Mouse (Mus musculus): Measurements from ENCODE around the gene Tmprss11e. TPM values are rescaled to one million over a fixed set of nuclear protein-coding genes. Genes with fewer than 3 reads are reported as not detected.

The Tmprss11e gene
- polyA plus RNA-seq (2011; ENCODE audit: insufficient read length, low read depth, missing spikeins): not detected in 2 replicates

DNA sequence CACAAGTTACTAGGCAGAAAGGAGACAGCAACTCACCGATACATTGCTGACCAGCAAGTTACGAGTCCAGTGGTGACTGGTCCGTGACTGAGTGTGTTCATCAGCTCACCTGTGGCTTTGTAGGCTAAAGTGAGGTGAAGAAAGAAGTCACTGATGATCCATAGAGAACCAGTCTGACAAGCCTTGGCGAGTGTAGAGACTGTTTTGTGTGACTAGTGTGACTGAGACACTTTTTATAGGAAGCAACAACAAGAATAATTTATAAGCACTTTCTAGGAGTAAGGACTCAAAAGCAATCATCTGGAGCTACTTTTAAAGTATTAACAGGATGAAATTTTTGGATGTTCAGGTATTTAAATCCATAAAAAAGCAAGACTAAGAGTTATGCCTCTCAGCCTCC lies at the start of gene Tmprss11e:
Tmprss11e (minus strand) TSS at position 101 of the 400 bp plus-strand sequence.
- no peak for TF ChIP-seq POLR2A (IDR thresholded peaks at IDR 0.05; ENCODE audit: low read depth, low read length)
- no peak for TF ChIP-seq CTCF (IDR thresholded peaks at IDR 0.05; ENCODE audit: borderline replicate concordance, insufficient read depth, low read length)
- Histone ChIP-seq H3K4me1 (ENCODE audit: control insufficient read depth, insufficient read depth, low read length) (no peaks in the 10 kb centered on the region), H3K27ac (ENCODE audit: insufficient read depth, low read length) (no peak within 1 kb of the TSS), H3K4me3 (ENCODE audit: insufficient read depth, low read length) (no peak within 1 kb of the TSS)

DNA sequence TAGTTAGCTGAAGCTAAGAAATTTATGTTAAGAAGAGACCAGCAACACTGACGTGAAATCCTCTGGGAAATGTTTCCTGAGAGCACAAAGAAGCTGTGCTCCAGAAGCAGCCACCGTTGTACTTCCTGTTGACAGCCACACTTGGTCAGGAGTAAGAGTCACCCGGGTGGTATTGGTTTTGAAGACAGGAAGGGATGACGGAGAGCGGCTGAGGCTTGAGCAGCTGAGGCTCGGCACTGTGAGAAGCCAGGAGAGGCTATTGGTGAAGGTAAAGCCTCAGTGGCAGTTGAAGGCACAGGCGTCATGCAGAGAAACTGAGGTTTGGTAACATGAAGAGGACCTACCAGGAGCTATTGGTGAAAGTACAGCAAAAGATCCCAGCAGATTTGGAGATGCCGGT lies 47.2 kb upstream of the Tmprss11e start:
- TF ChIP-seq CTCF (IDR thresholded peaks at IDR 0.05; ENCODE audit: borderline replicate concordance, insufficient read depth, low read length) (no peak), POLR2A (IDR thresholded peaks at IDR 0.05; ENCODE audit: low read depth, low read length) (no peak)
- no peak overlapping the region for H3K4me3 ChIP-seq (ENCODE audit: insufficient read depth, low read length)
- no peaks in the 10 kb centered on the region for H3K4me1 ChIP-seq (ENCODE audit: control insufficient read depth, insufficient read depth, low read length)

DNA sequence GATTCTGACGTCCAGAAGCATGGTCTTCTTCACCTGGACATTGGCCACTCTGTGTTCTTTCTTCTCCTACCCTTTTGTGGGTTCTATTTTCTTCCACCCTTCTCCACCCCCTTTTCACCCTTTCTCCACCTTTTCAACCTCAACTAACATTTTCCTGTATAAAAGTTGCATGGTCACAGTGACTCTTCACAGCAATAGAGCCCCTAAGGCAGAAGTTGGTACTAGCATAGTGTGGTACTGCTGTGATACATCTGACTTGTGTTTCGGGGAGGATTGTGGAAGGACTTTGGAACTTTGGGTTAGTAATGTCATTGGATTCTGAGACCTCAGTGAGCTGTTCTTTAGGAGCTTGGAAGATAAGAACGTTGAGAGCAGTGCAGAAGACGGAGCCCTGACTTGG lies 46.6 kb upstream of the Tmprss11e start:
- Histone ChIP-seq H3K4me1 (ENCODE audit: control insufficient read depth, insufficient read depth, low read length) (no peaks in the 10 kb centered on the region), H3K4me3 (ENCODE audit: insufficient read depth, low read length) (no peak overlapping the region), H3K27ac (ENCODE audit: insufficient read depth, low read length) (no peak overlapping the region)
- no peak for TF ChIP-seq POLR2A (IDR thresholded peaks at IDR 0.05; ENCODE audit: low read depth, low read length)
- no peak for TF ChIP-seq CTCF (IDR thresholded peaks at IDR 0.05; ENCODE audit: borderline replicate concordance, insufficient read depth, low read length)

More for the DNA sequence above, 47.2 kb upstream of the Tmprss11e start:
- H3K27ac ChIP-seq (ENCODE audit: insufficient read depth, low read length): no peak overlapping the region

DNA sequence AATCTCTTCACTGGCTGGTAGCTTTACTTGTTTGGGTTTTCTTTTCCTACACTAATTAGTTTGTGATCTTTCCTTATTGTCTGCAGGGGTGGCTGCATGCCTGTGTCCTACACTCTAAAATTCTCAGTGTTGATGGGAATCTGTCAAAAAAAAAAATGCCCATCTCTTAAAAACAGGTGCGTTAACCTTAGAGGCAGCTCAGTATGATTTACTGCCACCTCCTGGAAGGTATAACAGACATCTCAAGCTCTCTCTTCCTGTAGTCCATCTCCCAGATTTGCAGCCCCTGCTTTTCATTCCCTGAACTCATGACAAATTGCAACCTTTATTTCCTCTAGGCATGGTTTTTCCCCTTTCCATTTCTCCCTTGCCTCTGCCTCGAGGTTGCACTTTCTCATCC lies 44.3 kb upstream of the Tmprss11e start:
- Histone ChIP-seq H3K4me3 (ENCODE audit: insufficient read depth, low read length) (no peak overlapping the region), H3K4me1 (ENCODE audit: control insufficient read depth, insufficient read depth, low read length) (no peaks in the 10 kb centered on the region), H3K27ac (ENCODE audit: insufficient read depth, low read length) (no peak overlapping the region)
- no peak for TF ChIP-seq POLR2A (IDR thresholded peaks at IDR 0.05; ENCODE audit: low read depth, low read length)
- TF ChIP-seq CTCF (IDR thresholded peaks at IDR 0.05; ENCODE audit: borderline replicate concordance, insufficient read depth, low read length): no peak

DNA sequence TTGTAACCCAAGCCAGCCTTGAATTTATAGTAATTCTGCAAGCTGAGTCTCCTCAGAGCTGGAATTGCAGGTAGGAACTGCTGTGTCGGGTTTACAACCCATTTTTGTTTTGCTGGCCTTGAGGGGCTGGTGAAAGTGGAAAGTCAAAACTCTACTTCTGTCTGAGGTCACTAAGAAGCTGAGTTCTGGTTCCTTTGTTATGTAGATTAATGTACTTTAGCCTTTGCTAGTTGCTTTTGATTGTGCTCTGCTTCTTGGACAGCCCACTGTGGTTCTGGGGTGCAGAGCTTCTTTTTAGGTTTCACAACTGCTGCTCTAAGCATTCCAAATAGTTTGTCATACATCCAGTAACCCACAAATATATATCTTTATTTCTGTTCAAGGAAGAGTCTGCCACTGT lies 41.2 kb upstream of the Tmprss11e start:
- TF ChIP-seq CTCF (IDR thresholded peaks at IDR 0.05; ENCODE audit: borderline replicate concordance, insufficient read depth, low read length) (no peak), POLR2A (IDR thresholded peaks at IDR 0.05; ENCODE audit: low read depth, low read length) (no peak)
- Histone ChIP-seq H3K4me3 (ENCODE audit: insufficient read depth, low read length) (no peak overlapping the region), H3K27ac (ENCODE audit: insufficient read depth, low read length) (no peak overlapping the region), H3K4me1 (ENCODE audit: control insufficient read depth, insufficient read depth, low read length) (no peaks in the 10 kb centered on the region)

DNA sequence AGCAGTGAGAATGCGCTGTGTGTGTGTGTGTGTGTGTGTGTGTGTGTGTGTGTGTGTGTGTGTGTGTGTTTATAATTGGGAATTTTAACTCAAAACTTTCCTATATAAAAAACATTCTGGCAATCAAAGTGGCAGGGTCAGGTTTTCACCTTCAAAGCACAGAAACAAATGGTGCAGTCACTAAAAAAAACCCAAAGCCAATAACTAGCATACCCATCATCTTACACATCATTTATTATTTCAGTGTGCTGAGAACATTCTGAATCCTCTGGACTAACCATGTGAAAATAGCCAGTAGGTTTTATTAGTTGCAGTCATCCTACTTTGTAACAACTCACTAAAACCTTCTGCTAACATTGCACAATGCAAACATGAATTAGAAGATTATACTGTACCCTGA lies 38.6 kb upstream of the Tmprss11e start:
- no peak for TF ChIP-seq POLR2A (IDR thresholded peaks at IDR 0.05; ENCODE audit: low read depth, low read length)
- TF ChIP-seq CTCF (IDR thresholded peaks at IDR 0.05; ENCODE audit: borderline replicate concordance, insufficient read depth, low read length): no peak
- H3K4me1 ChIP-seq (ENCODE audit: control insufficient read depth, insufficient read depth, low read length): no peaks in the 10 kb centered on the region
- H3K4me3 ChIP-seq (ENCODE audit: insufficient read depth, low read length): no peak overlapping the region
- H3K27ac ChIP-seq (ENCODE audit: insufficient read depth, low read length): no peak overlapping the region

DNA sequence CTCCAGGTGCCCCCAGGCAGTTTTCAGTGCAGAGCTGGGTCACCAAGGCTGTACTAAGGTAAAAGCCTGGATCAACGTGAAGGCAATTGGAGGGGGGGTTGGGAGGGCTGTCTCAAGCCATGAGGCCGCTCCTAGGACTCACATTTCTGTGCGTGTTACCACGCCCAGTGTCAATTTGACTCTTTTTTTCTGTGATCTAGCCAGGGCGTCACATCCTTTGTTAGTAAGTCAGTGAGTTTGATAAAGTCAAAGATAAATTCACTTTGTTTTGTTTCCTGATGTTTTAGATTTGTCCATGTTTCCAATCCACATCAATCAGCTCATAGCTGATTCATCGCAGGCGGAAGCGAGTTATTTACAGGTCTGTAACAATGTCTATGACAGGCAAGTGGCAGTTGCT lies 37.4 kb upstream of the Tmprss11e start:
- TF ChIP-seq POLR2A (IDR thresholded peaks at IDR 0.05; ENCODE audit: low read depth, low read length): no peak
- TF ChIP-seq CTCF (IDR thresholded peaks at IDR 0.05; ENCODE audit: borderline replicate concordance, insufficient read depth, low read length): no peak
- no peak overlapping the region for H3K27ac ChIP-seq (ENCODE audit: insufficient read depth, low read length)

DNA sequence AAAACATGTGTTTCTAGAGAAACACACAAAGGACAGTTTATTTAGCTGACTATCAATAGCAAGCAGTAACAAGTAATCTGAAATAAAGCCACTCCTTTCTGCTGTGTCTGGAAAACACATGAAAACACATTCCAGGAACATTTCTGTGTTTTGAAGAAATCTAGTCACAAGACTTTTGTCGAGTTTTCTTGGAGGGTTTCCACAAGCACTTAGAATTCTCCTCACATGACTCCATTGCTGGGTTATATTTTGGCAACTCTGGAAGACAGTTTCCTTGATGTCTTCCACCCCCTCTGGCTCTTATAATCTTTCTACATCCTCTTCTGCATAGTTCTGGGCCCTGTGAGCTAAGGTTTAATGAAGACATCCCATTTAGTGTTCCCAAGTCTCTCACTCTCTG lies 32.9 kb upstream of the Tmprss11e start:
- no peak for TF ChIP-seq CTCF (IDR thresholded peaks at IDR 0.05; ENCODE audit: borderline replicate concordance, insufficient read depth, low read length)
- TF ChIP-seq POLR2A (IDR thresholded peaks at IDR 0.05; ENCODE audit: low read depth, low read length): no peak
- Histone ChIP-seq H3K27ac (ENCODE audit: insufficient read depth, low read length) (peak overlapping the region; percentile 34), H3K4me1 (ENCODE audit: control insufficient read depth, insufficient read depth, low read length) (no peaks in the 10 kb centered on the region), H3K4me3 (ENCODE audit: insufficient read depth, low read length) (no peak overlapping the region)

More for the DNA sequence above, 37.4 kb upstream of the Tmprss11e start:
- no peak overlapping the region for H3K4me3 ChIP-seq (ENCODE audit: insufficient read depth, low read length)
- no peaks in the 10 kb centered on the region for H3K4me1 ChIP-seq (ENCODE audit: control insufficient read depth, insufficient read depth, low read length)

DNA sequence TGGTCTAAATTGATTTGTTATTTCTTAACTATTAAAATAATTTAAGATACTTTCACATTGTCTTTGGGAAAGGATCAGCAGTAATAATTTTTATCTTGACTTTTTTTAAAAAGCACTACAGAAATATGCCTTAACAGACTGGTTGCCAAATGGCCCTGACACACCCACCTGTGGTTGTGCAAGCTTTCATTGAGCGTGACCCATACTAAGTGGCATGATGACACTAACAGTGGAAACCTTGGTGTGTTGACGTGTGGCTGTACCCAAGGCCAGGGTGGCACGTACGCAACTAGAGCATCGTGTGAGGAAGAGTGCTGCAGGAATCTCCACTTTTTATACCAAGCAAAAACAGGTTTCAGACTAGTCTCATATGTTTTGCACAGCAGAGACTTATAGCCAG lies 31.3 kb upstream of the Tmprss11e start:
- TF ChIP-seq POLR2A (IDR thresholded peaks at IDR 0.05; ENCODE audit: low read depth, low read length) (no peak), CTCF (IDR thresholded peaks at IDR 0.05; ENCODE audit: borderline replicate concordance, insufficient read depth, low read length) (no peak)
- Histone ChIP-seq H3K27ac (ENCODE audit: insufficient read depth, low read length) (no peak overlapping the region), H3K4me1 (ENCODE audit: control insufficient read depth, insufficient read depth, low read length) (no peaks in the 10 kb centered on the region)

DNA sequence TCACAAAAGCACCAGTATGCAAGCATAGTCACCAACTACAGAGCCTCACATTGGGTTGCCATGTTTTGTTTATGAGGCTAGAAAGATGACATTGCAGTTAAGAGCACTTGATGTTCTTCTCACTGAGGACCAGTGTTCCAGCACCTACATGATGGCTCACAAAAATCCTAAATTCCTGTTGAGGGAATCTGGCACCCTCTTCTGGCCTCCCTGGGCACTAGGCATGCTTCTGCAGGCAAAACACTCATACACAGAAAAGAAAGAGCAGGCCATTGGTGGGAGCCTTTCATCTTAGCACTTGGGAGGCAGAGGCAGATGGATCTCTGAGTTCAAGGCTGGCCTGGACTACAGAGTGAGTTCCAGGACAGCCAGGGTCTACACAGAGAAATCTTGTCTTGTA lies 25.4 kb upstream of the Tmprss11e start:
- H3K4me3 ChIP-seq (ENCODE audit: insufficient read depth, low read length): no peak overlapping the region
- no peaks in the 10 kb centered on the region for H3K4me1 ChIP-seq (ENCODE audit: control insufficient read depth, insufficient read depth, low read length)
- H3K27ac ChIP-seq (ENCODE audit: insufficient read depth, low read length): no peak overlapping the region
- TF ChIP-seq POLR2A (IDR thresholded peaks at IDR 0.05; ENCODE audit: low read depth, low read length): no peak

More for the DNA sequence above, 31.3 kb upstream of the Tmprss11e start:
- H3K4me3 ChIP-seq (ENCODE audit: insufficient read depth, low read length): no peak overlapping the region
